Mouse (Mus musculus) olfactory bulb, adult 2 months (tissue): ENCODE measurements around the gene Mrc2.

Source experiments
- CTCF ChIP-seq: fragments of 200-500 bp; IDR thresholded peaks from 2 replicates; pipeline ENCODE4 v1.5.1; 2012; ENCODE audit warnings: low read depth, mild to moderate bottlenecking, low read length, moderate library complexity; ENCODE audit not compliant: insufficient read depth
- POLR2A ChIP-seq: fragments of 200-500 bp; IDR thresholded peaks from 2 replicates; pipeline ENCODE4 v1.6.1; 2012; ENCODE audit warnings: mild to moderate bottlenecking, low read depth, low read length, moderate library complexity; ENCODE audit not compliant: insufficient read depth

DNA sequence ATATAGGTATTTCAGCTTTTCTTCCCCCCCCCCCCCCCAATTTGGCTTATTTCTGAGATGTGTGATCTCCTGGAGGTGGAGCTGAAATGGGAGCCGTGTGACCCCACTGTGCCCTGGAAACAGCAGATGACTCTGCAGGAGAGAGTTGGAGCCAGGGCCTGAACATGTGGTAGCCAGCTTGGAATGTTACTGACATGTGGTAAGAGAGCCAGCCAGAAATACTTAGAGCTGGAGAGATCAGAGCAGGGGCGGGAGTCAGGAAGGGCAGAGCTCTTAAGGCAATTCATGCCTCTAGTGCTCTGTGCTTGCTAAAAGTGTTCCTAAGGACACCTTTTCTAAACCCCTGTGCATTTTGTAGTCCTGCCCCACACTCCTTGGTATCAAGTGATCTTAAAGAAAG, 10.0 kb upstream of the Mrc2 start:
- TF ChIP-seq CTCF = no peak
- TF ChIP-seq POLR2A = no peak
